Mouse (Mus musculus) lung, embryonic 14.5 days (tissue): ENCODE measurements around the gene Tmod2. TPM values are rescaled to one million over a fixed set of nuclear protein-coding genes. Genes with fewer than 3 reads are reported as not detected.
A peak's percentile ranks its signal among the peaks of the same experiment; 100 is the strongest.
"Not testable (repeated sequence)": the region's sequence is repeated elsewhere in the genome, so short reads cannot be mapped to it uniquely, and the experiment has no call there.

Experiments
- ATAC-seq: fragments of 200-750 bp; cut with Nextera tagmentation; 2 replicates; pipeline ENCODE4 v1.8.0; 2017; ENCODE audit warnings: mild to moderate bottlenecking, moderate TSS enrichment, moderate library complexity; ENCODE audit not compliant: insufficient read depth
- DNase-seq: peaks from one replicate; pipeline ENCODE4 v3.0.0-alpha.2; 2015
- H3K27ac ChIP-seq: fragments of 300-500 bp; sonication (generic); 2 replicates; pipeline ENCODE4 v1.5.1; 2014; ENCODE audit warnings: low read depth, mild to moderate bottlenecking, moderate library complexity
- H3K27me3 ChIP-seq: fragments of 300-500 bp; sonication (generic); 2 replicates; pipeline ENCODE4 v1.6.1; 2014; ENCODE audit warnings: low read length, control low read depth; ENCODE audit not compliant: insufficient read depth
- H3K36me3 ChIP-seq: fragments of 300-500 bp; sonication (generic); 2 replicates; pipeline ENCODE4 v1.6.1; 2014; ENCODE audit warnings: control low read depth; ENCODE audit not compliant: insufficient read depth
- H3K4me1 ChIP-seq: fragments of 300-500 bp; sonication (generic); 2 replicates; pipeline ENCODE4 v1.6.1; 2014; ENCODE audit warnings: antibody characterized with exemption, control low read depth; ENCODE audit not compliant: insufficient read depth
- H3K4me2 ChIP-seq: fragments of 300-500 bp; sonication (generic); 2 replicates; pipeline ENCODE4 v1.6.1; 2014; ENCODE audit warnings: mild to moderate bottlenecking
- H3K4me3 ChIP-seq: fragments of 300-500 bp; sonication (generic); 2 replicates; pipeline ENCODE4 v1.5.1; 2014; ENCODE audit warnings: low read depth, low read length
- H3K9ac ChIP-seq: fragments of 300-500 bp; sonication (generic); 2 replicates; pipeline ENCODE4 v1.6.1; 2014
- H3K9me3 ChIP-seq: fragments of 300-500 bp; sonication (generic); 2 replicates; pipeline ENCODE4 v1.6.1; 2016; ENCODE audit warnings: low read depth, low read length, control low read depth
- CTCF ChIP-seq: IDR thresholded peaks from 2 replicates; pipeline ENCODE4 v1.5.1; 2016; ENCODE audit warnings: antibody characterized with exemption, low read depth
- WGBS: fragments of 180-500 bp; shearing (Covaris S2); extraction: QIAGEN DNeasy Blood & Tissue Kit; methylation state at CpG from one replicate; pipeline ENCODE4 v1.1.7; 2014; 5-methylcytosine and 5-hydroxymethylcytosine counted together
- polyA plus RNA-seq: library from polyadenylated mRNA; unstranded; fragments of >200 nt; fragmentation: Nextera tagmentation; extraction: Ambion mirVana; gene quantifications from 2 replicates; pipeline ENCODE4 v1.2.1, GENCODE M21; 2014

Tmod2 gene
- 8.0 and 9.5 TPM in 2 replicates for polyA plus RNA-seq

- ATAC-seq (peak; percentile 95), DNase-seq (peak; percentile 74)
- peak; percentile 31 for TF ChIP-seq CTCF
- under 1% methylated on average over 74 of the region's 74 CpGs for WGBS
- H3K36me3 ChIP-seq = no peaks in the 10 kb centered on the region
- H3K9ac ChIP-seq = peak within 1 kb of the TSS; percentile 59
- H3K4me1 ChIP-seq = no peaks in the 10 kb centered on the region
- H3K4me3 ChIP-seq = peak within 1 kb of the TSS; percentile 70
- 0 out of 2 replicates have a peak, but pooled peaks cover 5% of the 10 kb centered on the region for H3K27me3 ChIP-seq
- no peak within 1 kb of the TSS for H3K27ac ChIP-seq
- H3K4me2 ChIP-seq = peak within 1 kb of the TSS; percentile 99
- no peaks in the 10 kb centered on the region for H3K9me3 ChIP-seq
Measured at GRCm38 (mm10) chr9:75610571-75611493, at the start of gene Tmod2. Tmod2 (minus strand) TSS chr9:75611325.

DNA sequence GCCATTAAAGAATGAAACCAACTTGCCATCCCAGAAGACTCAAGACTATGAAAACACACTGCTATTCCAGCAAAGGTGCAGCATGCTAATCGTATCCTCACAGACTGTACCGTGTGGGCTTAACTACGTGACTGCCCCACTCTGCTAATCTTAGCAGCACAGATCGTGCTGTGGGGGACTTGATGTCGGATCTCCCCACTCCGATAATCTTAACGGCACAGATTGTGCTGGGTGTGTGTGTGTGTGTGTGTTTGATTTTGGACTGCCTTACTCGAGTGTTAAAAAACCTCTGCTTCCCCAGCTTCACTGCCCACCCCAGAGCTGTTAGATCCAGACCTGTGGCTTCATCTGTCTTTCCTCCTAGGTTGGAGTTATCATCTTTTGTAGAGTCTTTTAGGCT, 49.8 kb upstream of the Tmod2 start:
- DNase-seq (no peak), ATAC-seq (no peak)
- Histone ChIP-seq H3K36me3 (no peaks in the 10 kb centered on the region), H3K9ac (no peak overlapping the region), H3K27ac (no peak overlapping the region), H3K27me3 (no peaks in the 10 kb centered on the region), H3K4me2 (no peak overlapping the region), H3K4me1 (no peaks in the 10 kb centered on the region), H3K9me3 (no peaks in the 10 kb centered on the region), H3K4me3 (no peak overlapping the region)
- WGBS = 78% methylated on average over 8 of the region's 8 CpGs
- TF ChIP-seq CTCF = no peak

DNA sequence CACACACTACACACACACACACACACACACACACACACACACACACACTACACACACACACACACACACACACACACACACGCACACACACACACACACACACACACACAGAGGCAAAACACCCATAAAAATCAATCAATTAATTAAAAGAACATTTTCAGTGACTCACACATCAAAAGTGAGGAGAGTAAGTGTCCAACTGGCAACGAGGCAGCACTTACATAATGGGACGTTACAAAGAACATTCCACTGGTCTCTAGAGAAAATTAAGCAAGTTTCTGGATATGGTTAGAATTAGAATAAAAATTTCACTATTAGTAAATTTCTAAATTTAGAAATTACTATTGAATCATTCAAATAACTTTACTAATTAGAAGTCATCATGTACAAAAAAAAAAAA, 45.3 kb upstream of the Tmod2 start:
- H3K36me3 ChIP-seq, H3K4me2 ChIP-seq, H3K27me3 ChIP-seq, H3K4me1 ChIP-seq, H3K9me3 ChIP-seq, DNase-seq, H3K27ac ChIP-seq, ATAC-seq, H3K9ac ChIP-seq, H3K4me3 ChIP-seq: not testable (repeated sequence)
- 77% methylated on average over 3 of the region's 3 CpGs for WGBS

GRCm38 (mm10) chr9:75653981-75654911, 43.1 kb upstream of the Tmod2 start:
- ATAC-seq = peak; percentile 68; the same call in 1 of the 2 replicates
- Histone ChIP-seq H3K27me3 (no peaks in the 10 kb centered on the region), H3K4me3 (no peak overlapping the region), H3K9ac (no peak overlapping the region), H3K27ac (no peak overlapping the region; the same call in 1 of the 2 replicates), H3K9me3 (no peaks in the 10 kb centered on the region), H3K4me1 (no peaks in the 10 kb centered on the region; the same call in 1 of the 2 replicates), H3K4me2 (no peak overlapping the region), H3K36me3 (no peaks in the 10 kb centered on the region)
- DNase-seq = peak; percentile 58
- 6% methylated on average over 12 of the region's 12 CpGs for WGBS
- no peak for TF ChIP-seq CTCF

DNA sequence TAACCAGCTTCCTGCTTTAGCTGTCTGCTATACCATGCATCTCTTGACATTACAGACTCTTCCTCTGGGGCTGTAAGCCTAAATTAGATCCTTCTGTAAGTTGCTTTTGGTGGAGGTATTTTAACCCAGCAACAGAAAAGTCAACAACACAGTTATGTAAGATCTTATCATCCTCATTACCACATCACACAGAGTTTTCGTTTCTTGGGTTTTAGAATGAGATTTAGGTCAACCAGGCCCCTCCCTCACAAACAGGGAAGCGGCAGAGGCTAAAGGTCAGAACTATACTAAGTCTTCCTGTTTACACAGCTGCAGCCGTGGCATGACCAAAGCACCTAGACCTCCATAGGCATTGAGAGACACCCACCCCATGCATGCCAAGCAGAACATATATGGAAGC, 34.3 kb upstream of the Tmod2 start:
- Histone ChIP-seq H3K27me3 (no peaks in the 10 kb centered on the region), H3K4me1 (no peaks in the 10 kb centered on the region), H3K9ac (no peak overlapping the region), H3K9me3 (no peaks in the 10 kb centered on the region), H3K4me3 (no peak overlapping the region), H3K4me2 (no peak overlapping the region), H3K27ac (no peak overlapping the region), H3K36me3 (no peaks in the 10 kb centered on the region)
- DNase-seq (no peak), ATAC-seq (no peak)
- no peak for TF ChIP-seq CTCF
- 25% methylated on average over 3 of the region's 3 CpGs for WGBS

DNA sequence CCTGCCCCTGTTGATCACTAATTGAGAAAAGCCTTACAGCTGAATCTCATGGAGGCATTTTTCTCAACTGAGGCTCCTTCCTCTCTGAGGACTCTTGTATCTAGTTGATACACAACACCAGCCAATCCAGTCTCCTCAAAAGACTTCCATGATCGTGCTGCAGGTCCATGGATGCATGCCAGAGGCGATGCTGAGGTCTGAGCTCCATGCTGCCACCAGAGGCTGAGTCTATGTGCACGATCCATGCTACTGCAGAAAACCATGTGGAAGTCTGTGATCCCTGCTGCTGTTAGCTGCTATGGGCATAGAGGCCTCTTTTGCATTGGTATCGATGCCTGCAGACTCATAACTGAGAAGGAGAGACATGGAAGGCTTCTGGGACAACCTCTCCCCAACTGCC, 23.1 kb upstream of the Tmod2 start:
- TF ChIP-seq CTCF = no peak
- no peaks in the 10 kb centered on the region for H3K4me1 ChIP-seq
- H3K27me3 ChIP-seq = no peaks in the 10 kb centered on the region
- 85% methylated on average over 4 of the region's 4 CpGs for WGBS
- 0 out of 2 replicates have a peak, but pooled peaks cover 3% of the 10 kb centered on the region for H3K36me3 ChIP-seq
- no peak overlapping the region for H3K4me2 ChIP-seq
- no peaks in the 10 kb centered on the region for H3K9me3 ChIP-seq
- H3K4me3 ChIP-seq = no peak overlapping the region
- no peak for ATAC-seq
- H3K9ac ChIP-seq = no peak overlapping the region
- no peak for DNase-seq
- H3K27ac ChIP-seq = no peak overlapping the region
